Mouse (Mus musculus) intestine, embryonic 16.5 days (tissue): ENCODE results near the gene Copg1. TPM values are rescaled to one million over a fixed set of nuclear protein-coding genes. Genes with fewer than 3 reads are reported as not detected.

ENCODE experiments used
- ATAC-seq: fragments of 200-750 bp; cut with Nextera tagmentation; 2 replicates; pipeline ENCODE4 v1.8.0; 2017; ENCODE audit warnings: moderate TSS enrichment, moderate library complexity
- H3K27ac ChIP-seq: fragments of 300-500 bp; sonication (generic); 2 replicates; pipeline ENCODE4 v1.5.1; 2014; ENCODE audit warnings: mild to moderate bottlenecking, low read length
- H3K27me3 ChIP-seq: fragments of 300-500 bp; sonication (generic); replicated peaks from 2 replicates; pipeline ENCODE4 v1.6.1; 2014; ENCODE audit warnings: low read length, control low read depth, mixed read lengths; ENCODE audit not compliant: control insufficient read depth, insufficient read depth
- H3K36me3 ChIP-seq: fragments of 300-500 bp; sonication (generic); 2 replicates; pipeline ENCODE4 v1.6.1; 2014; ENCODE audit warnings: low read length, control low read depth; ENCODE audit not compliant: control insufficient read depth, insufficient read depth
- H3K4me1 ChIP-seq: fragments of 300-500 bp; sonication (generic); 2 replicates; pipeline ENCODE4 v1.6.1; 2014; ENCODE audit warnings: low read length, control low read depth, mixed read lengths; ENCODE audit not compliant: control insufficient read depth, insufficient read depth
- H3K4me2 ChIP-seq: fragments of 300-500 bp; sonication (generic); 2 replicates; pipeline ENCODE4 v1.6.1; 2014; ENCODE audit warnings: low read depth, low read length, control low read depth
- H3K4me3 ChIP-seq: fragments of 300-500 bp; sonication (generic); 2 replicates; pipeline ENCODE4 v1.5.1; 2014; ENCODE audit warnings: mild to moderate bottlenecking, low read length
- H3K9ac ChIP-seq: fragments of 300-500 bp; sonication (generic); 2 replicates; pipeline ENCODE4 v1.6.1; 2014; ENCODE audit warnings: low read depth, low read length
- H3K9me3 ChIP-seq: fragments of 300-500 bp; sonication (generic); 2 replicates; pipeline ENCODE4 v1.6.1; 2016; ENCODE audit warnings: low read length, control low read depth; ENCODE audit not compliant: control insufficient read depth
- WGBS: fragments of 180-500 bp; shearing (Covaris S2); extraction: QIAGEN DNeasy Blood & Tissue Kit; methylation state at CpG from one replicate; pipeline ENCODE4 v1.1.7; 2014; 5-methylcytosine and 5-hydroxymethylcytosine counted together
- polyA plus RNA-seq: library from polyadenylated mRNA; unstranded; fragments of >200 nt; fragmentation: Nextera tagmentation; extraction: Ambion mirVana; gene quantifications from 2 replicates; pipeline ENCODE4 v1.2.1, GENCODE M21; 2015

Gene Copg1
- polyA plus RNA-seq, 1 experiment from 2014 or later, result 162 TPM

DNA sequence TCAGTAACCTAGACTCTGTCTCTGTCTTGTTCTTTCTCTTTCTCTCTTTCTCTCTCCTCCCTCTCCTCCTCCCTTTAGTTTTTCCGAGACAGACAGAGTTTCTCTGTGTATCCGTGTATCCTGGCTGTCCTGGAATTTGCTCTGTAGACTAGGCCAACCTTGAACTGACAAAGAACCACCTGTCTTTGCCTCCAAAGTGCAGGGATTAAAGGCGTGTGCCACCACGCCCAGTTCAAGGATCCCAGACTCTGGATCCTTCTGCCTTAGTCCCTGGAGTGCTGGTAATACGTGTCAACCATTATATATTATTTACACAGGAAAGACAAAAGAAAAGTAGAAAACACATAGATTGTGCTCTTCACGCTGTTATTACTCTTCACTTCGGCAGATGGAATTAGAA is 16.4 kb upstream of the Copg1 start:
- Histone ChIP-seq H3K27me3 (no peaks in the 10 kb centered on the region), H3K9ac (no peak overlapping the region), H3K4me3 (no peak overlapping the region), H3K27ac (no peak overlapping the region), H3K36me3 (no peaks in the 10 kb centered on the region), H3K4me2 (no peak overlapping the region), H3K4me1 (peaks cover 5% of the 10 kb centered on the region; the same call in 1 of the 2 replicates), H3K9me3 (no peaks in the 10 kb centered on the region; the same call in 1 of the 2 replicates)
- WGBS, result 69% methylated on average over 7 of the region's 7 CpGs
- peak; percentile 62 for ATAC-seq

DNA sequence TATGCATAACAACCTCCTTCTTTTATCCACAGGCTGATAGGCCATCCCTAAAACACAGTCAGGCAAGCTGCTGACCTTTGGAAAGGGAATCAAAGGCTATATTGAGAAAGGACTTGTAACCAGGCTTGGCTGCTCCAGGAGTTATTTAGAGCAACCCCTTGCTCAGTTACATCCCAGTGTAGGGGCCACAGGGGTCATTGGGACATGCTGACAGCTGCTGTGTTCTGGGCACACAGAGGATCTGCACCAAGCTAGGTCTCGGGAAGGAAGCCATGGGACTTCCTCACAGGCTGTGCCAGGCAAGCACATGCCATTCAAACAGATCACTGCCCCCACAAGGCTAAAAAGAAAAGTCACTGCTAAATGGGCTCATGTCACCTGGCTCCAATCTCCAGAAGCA is 14.5 kb upstream of the Copg1 start:
- Histone ChIP-seq H3K4me1 (peaks cover 5% of the 10 kb centered on the region; the same call in 1 of the 2 replicates), H3K9ac (no peak overlapping the region), H3K27ac (0 out of 2 replicates have a peak overlapping the region, but pooled peaks have one; percentile 43), H3K4me2 (no peak overlapping the region), H3K4me3 (no peak overlapping the region), H3K27me3 (no peaks in the 10 kb centered on the region), H3K36me3 (no peaks in the 10 kb centered on the region), H3K9me3 (no peaks in the 10 kb centered on the region; the same call in 1 of the 2 replicates)
- 0 out of 2 replicates have a peak, but pooled peaks have one; percentile 16 for ATAC-seq
- 27% methylated on average over 1 of the region's 1 CpGs for WGBS

DNA sequence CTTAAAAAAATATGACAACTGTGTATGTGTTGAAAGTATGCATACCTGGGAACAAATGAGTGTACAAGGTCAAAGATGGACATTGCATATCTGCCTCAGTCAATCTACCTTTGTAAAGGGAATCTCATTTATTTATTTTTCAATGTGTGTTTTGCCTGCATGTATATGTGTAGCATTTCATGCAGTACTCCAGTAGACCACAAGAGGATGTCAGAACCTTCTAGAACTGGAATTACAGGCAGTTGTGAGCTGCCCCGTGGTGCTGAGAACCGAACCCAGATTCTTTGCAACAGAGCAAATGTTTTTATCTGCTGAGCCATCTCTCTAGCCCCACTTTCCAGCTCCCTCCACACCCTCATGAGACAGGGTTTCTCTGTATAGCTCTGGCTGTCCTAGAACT is 13.7 kb upstream of the Copg1 start:
- H3K27ac ChIP-seq, result no peak overlapping the region
- ATAC-seq, result no peak
- H3K4me3 ChIP-seq, result no peak overlapping the region
- no peak overlapping the region for H3K4me2 ChIP-seq
- H3K4me1 ChIP-seq, result peaks cover 5% of the 10 kb centered on the region; the same call in 1 of the 2 replicates
- H3K9ac ChIP-seq, result no peak overlapping the region
- WGBS, result 88% methylated on average over 2 of the region's 2 CpGs
- no peaks in the 10 kb centered on the region for H3K36me3 ChIP-seq
- H3K9me3 ChIP-seq, result no peaks in the 10 kb centered on the region; the same call in 1 of the 2 replicates
- H3K27me3 ChIP-seq, result no peaks in the 10 kb centered on the region

DNA sequence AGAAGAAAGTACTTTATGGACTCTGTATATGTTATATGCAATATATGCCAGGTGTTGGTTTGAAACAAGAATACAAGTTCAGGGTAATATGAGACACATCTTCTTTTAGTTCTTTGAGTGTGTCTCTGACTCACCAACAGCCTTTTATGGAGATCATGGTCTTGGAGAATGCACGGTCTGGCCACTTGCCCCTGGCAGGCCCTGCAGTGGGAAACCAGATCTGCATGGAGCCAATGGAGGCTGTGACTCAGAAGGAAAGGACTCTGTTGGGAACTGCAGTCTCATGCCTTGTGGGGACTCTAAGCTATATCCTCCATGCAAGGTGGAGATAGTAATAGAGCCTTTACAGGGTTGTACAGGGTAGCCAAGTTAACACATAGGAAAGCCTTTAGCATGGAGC is 12.5 kb upstream of the Copg1 start:
- Histone ChIP-seq H3K9ac (no peak overlapping the region), H3K36me3 (no peaks in the 10 kb centered on the region), H3K4me1 (peaks cover 9% of the 10 kb centered on the region; the same call in 1 of the 2 replicates), H3K27me3 (no peaks in the 10 kb centered on the region), H3K4me3 (no peak overlapping the region), H3K4me2 (no peak overlapping the region), H3K27ac (peak overlapping the region; percentile 84), H3K9me3 (no peaks in the 10 kb centered on the region; the same call in 1 of the 2 replicates)
- peak; percentile 27; the same call in 1 of the 2 replicates for ATAC-seq
- WGBS, result 71% methylated on average over 1 of the region's 1 CpGs

DNA sequence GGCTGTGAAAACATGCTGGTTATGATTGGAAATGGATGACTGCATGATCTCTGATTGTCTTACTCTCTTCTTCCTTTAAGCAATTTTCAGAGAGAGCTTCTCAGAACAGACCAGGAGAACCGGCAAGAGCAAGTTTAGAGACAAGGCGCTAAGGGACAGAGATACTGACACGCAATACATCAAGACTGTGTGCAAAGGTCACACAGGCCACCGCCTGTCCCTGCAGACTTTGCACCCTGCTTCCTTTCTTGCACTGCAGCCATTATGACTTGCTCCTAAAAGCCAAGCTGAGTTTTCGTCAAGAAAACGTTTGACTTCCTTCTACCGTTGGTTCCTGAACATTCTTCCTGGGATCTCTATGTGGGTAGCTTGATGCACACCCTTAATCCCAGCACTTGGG is 12.1 kb upstream of the Copg1 start:
- WGBS, result 65% methylated on average over 7 of the region's 7 CpGs
- H3K27me3 ChIP-seq, result no peaks in the 10 kb centered on the region
- H3K4me1 ChIP-seq, result peaks cover 9% of the 10 kb centered on the region; the same call in 1 of the 2 replicates
- H3K9me3 ChIP-seq, result no peaks in the 10 kb centered on the region; the same call in 1 of the 2 replicates
- peak; percentile 83 for ATAC-seq
- H3K27ac ChIP-seq, result peak overlapping the region; percentile 84
- H3K4me2 ChIP-seq, result no peak overlapping the region; the same call in 1 of the 2 replicates
- no peaks in the 10 kb centered on the region for H3K36me3 ChIP-seq
- no peak overlapping the region for H3K9ac ChIP-seq
- no peak overlapping the region for H3K4me3 ChIP-seq

DNA sequence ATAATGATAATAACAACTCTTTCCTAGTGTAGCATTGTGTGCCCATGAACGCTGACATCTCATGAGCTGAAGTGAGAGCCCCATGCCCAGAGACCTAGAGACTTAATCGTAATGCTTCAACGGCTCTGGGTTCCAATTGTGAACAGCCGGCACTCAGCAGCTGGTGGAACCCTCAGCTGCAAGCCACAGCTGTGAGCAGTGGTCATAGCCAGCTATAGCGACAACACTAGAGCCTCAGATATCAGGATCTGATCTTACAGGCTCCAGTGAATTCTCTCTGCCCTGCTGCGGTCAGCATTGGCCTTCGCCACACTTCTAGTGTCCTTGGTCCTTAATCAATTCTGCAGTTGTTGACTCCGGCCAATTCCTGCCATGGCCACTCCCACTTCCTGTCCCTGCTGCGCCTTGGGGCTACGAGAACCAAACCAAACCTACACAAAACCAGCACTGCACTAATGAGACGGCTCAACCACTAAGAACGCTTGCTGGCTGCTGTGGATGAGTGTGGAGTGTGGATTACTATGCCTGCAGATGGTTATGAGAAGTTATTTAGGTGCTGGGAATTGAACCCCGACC is 11.5 kb upstream of the Copg1 start:
- 71% methylated on average over 13 of the region's 13 CpGs for WGBS
- Histone ChIP-seq H3K9ac (no peak overlapping the region), H3K4me2 (no peak overlapping the region), H3K36me3 (no peaks in the 10 kb centered on the region), H3K9me3 (no peaks in the 10 kb centered on the region; the same call in 1 of the 2 replicates), H3K4me3 (no peak overlapping the region), H3K4me1 (peaks cover 9% of the 10 kb centered on the region; the same call in 1 of the 2 replicates), H3K27me3 (no peaks in the 10 kb centered on the region), H3K27ac (peak overlapping the region; percentile 84)
- ATAC-seq, result no peak

DNA sequence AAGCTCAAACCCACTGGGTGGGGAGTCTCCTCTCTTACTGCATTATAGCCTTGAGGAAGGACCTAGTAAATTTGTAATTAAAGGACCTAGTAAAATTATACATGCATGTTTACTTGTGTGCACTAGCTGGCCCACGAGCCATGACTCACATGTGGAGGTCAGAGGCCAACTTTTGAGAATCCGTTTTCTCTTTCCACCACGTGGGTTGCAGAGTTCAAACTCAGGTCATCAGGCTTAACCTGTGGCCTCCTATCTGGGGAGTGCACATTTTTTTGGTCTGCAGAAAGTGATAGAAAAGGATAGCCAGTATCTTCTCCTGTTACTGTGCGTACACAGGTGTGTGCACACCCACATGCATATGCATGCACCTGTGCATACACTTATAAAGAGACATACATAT is 8.6 kb upstream of the Copg1 start:
- no peak for ATAC-seq
- WGBS, result 24% methylated on average over 4 of the region's 4 CpGs
- H3K27me3 ChIP-seq, result no peaks in the 10 kb centered on the region
- H3K9me3 ChIP-seq, result no peaks in the 10 kb centered on the region; the same call in 1 of the 2 replicates
- no peak overlapping the region for H3K27ac ChIP-seq
- no peak overlapping the region for H3K4me2 ChIP-seq
- peaks cover 9% of the 10 kb centered on the region; the same call in 1 of the 2 replicates for H3K4me1 ChIP-seq
- H3K36me3 ChIP-seq, result no peaks in the 10 kb centered on the region
- H3K9ac ChIP-seq, result no peak overlapping the region
- H3K4me3 ChIP-seq, result no peak overlapping the region

DNA sequence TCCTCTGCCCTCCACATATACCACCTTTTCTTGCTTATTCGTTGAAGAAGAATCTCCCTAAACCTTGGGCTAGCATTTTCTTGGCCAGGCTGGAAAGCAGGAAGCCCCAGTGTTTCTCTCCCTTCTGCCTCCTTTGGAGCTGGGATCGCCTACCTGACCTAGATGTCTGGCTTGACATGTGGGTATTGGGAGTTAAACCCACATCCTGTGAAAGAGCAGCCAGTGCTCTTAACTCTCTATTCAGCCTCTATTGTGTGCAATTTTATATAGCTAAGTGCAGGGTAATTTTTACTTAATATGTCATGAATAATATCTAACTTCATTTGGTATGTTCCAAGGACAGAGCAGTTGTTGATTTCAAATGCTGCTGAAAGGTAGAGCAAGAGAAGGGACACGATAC is 8.0 kb upstream of the Copg1 start:
- Histone ChIP-seq H3K36me3 (no peaks in the 10 kb centered on the region), H3K4me1 (peaks cover 9% of the 10 kb centered on the region; the same call in 1 of the 2 replicates), H3K27me3 (no peaks in the 10 kb centered on the region), H3K4me3 (no peak overlapping the region), H3K9me3 (no peaks in the 10 kb centered on the region), H3K4me2 (no peak overlapping the region), H3K9ac (no peak overlapping the region), H3K27ac (no peak overlapping the region)
- 63% methylated on average over 3 of the region's 3 CpGs for WGBS
- ATAC-seq, result no peak

DNA sequence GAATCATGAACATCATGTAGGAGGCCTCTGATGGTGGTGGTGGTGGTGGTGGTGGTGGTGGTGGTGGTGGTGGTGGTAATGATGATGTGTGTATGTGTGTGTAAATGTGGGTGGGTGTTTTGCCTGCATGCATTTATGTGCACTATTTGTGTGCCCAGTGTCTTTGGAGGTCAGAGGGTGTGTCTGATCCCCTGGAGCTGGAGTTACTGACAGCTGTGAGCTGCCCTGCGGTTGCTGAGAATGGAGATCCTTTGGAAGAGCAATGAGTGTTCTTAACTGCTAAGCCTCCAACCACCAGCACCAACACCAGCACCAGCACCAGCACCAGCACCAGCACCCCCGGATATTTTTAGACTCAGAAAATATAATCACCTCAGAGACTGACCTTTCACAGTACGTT is 5.4 kb upstream of the Copg1 start:
- H3K9me3 ChIP-seq, result no peaks in the 10 kb centered on the region
- H3K27ac ChIP-seq, result no peak overlapping the region
- no peak overlapping the region for H3K4me2 ChIP-seq
- no peak for ATAC-seq
- no peak overlapping the region for H3K9ac ChIP-seq
- no peak overlapping the region for H3K4me3 ChIP-seq
- H3K4me1 ChIP-seq, result peaks cover 9% of the 10 kb centered on the region; the same call in 1 of the 2 replicates
- 81% methylated on average over 3 of the region's 3 CpGs for WGBS
- H3K36me3 ChIP-seq, result no peaks in the 10 kb centered on the region
- H3K27me3 ChIP-seq, result no peaks in the 10 kb centered on the region
